Mouse (Mus musculus): ENCODE results near the gene Bnipl.
A peak's percentile ranks its signal among the peaks of the same experiment; 100 is the strongest.

Gene Bnipl

GRCm38 (mm10) chr3:95277149-95277551, 26.2 kb upstream of the Bnipl start:
- no peak for DNase-seq

GRCm38 (mm10) chr3:95276428-95276934, 25.5 kb upstream of the Bnipl start:
- DNase-seq, result no peak

- DNase-seq, result no peak
Observed at GRCm38 (mm10) chr3:95275161-95275560, 24.2 kb upstream of the Bnipl start.

- no peak for DNase-seq
Observed at GRCm38 (mm10) chr3:95274453-95274852, 23.5 kb upstream of the Bnipl start.

GRCm38 (mm10) chr3:95273471-95273870, 22.5 kb upstream of the Bnipl start:
- no peak for DNase-seq

GRCm38 (mm10) chr3:95270766-95271364, 19.9 kb upstream of the Bnipl start:
- no peak for DNase-seq

- DNase-seq, result no peak
Observed at GRCm38 (mm10) chr3:95269789-95270188, 18.8 kb upstream of the Bnipl start.

- no peak for DNase-seq
Observed at GRCm38 (mm10) chr3:95267855-95268254, 16.9 kb upstream of the Bnipl start.

- DNase-seq, result no peak
Observed at GRCm38 (mm10) chr3:95266052-95266451, 15.1 kb upstream of the Bnipl start.

- no peak for DNase-seq
Observed at GRCm38 (mm10) chr3:95264724-95265123, 13.7 kb upstream of the Bnipl start.

- peak; percentile 85 for DNase-seq
Observed at GRCm38 (mm10) chr3:95263089-95263739, 12.2 kb upstream of the Bnipl start.

- DNase-seq, result no peak
Observed at GRCm38 (mm10) chr3:95261975-95262374, 11.0 kb upstream of the Bnipl start.

- DNase-seq, result no peak
Observed at GRCm38 (mm10) chr3:95256931-95257330, 5.9 kb upstream of the Bnipl start.

- no peak for DNase-seq
Observed at GRCm38 (mm10) chr3:95250361-95250760, 632 bp downstream of the Bnipl start.

- no peak for DNase-seq
Observed at GRCm38 (mm10) chr3:95247660-95248336, 3.2 kb downstream of the Bnipl start.

GRCm38 (mm10) chr3:95246465-95247231, 4.3 kb downstream of the Bnipl start:
- peak; percentile 60 for DNase-seq

- DNase-seq, result no peak
Observed at GRCm38 (mm10) chr3:95243086-95243485, 7.9 kb downstream of the Bnipl start.

- DNase-seq, result no peak
Observed at GRCm38 (mm10) chr3:95241498-95241897, 9.5 kb downstream of the Bnipl start, which contains the start of gene Gm128. Gene Gm128, minus strand, starts transcription at chr3:95241598.

GRCm38 (mm10) chr3:95240900-95241299, 10.1 kb downstream of the Bnipl start:
- no peak for DNase-seq

- no peak for DNase-seq
Observed at GRCm38 (mm10) chr3:95239971-95240370, 11.0 kb downstream of the Bnipl start.

- no peak for DNase-seq
Observed at GRCm38 (mm10) chr3:95239022-95239421, 12.0 kb downstream of the Bnipl start.

GRCm38 (mm10) chr3:95237541-95238099, 13.4 kb downstream of the Bnipl start:
- no peak for DNase-seq
